Mouse (Mus musculus) monocyte, adult 5-6 weeks (primary cell): ENCODE measurements around the gene Tmbim1. TPM values are rescaled to one million over a fixed set of nuclear protein-coding genes. Genes with fewer than 3 reads are reported as not detected.

ENCODE experiments used
- ATAC-seq: fragments of 153-309, 156-312 bp; replicated peaks from 2 replicates; pipeline ENCODE4 v1.8.0; 2017; ENCODE audit warnings: mild to moderate bottlenecking; ENCODE audit not compliant: low TSS enrichment, insufficient number of reproducible peaks, severe bottlenecking, poor library complexity, low FRiP score
- total RNA-seq: library from RNA; stranded (forward); fragments of 200-1000, 200-491, 200-594 nt; gene quantifications from 3 replicates; pipeline ENCODE4 v1.2.3, GENCODE M21; 2017

Gene Tmbim1
- total RNA-seq, 1 experiment from 2014 or later = 15.8 TPM

DNA sequence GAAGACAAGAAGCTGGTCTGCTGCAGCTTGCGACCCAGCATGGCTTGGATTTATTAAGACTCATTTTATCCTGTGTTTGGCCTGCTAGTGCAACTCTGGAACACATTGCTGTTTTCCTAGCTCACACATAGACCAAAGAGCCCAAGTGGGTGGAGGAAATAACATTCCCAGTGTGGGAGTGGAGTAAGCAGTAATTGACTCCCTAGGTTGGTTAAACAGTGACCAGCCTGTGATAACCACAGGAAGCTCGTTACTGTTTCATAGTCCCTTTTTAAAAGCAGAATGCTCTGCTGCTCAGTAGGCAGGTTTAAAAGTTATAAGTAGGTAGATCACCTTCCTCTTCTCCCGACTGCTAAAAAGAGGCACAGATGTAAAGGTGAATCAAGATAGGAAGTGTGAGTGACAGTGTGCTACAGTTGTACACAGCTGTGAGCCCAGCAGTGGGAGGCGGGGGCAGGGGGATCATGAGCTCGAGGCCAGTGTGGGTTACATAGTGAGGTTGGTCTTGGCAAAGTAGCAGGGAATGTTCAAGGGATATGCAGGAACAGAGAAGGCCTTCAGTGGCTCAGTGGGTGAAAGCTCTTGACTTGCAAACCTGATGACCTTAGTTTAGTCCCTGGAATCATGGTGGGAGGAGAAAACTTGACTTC is 56.0 kb downstream of the Tmbim1 start:
- ATAC-seq = no peak

DNA sequence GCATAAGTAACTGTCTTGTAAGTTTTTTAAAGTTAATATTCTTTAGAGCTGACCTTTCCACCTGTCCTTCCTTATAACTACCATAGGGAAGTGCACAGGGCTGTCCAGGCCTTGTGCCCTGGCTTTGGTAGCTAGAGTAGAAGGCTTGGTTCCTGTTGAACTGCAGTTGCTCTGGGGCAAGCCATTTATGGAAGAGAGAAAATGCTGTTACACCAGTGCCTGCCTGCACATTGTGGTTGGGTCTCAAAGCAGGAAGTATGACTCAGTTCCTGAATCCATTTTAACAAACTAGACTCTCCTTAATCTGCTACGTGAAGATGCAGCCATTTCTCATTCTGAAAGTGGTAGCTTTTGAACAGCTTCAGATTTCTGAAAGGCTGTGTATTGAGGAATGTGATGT is 56.6 kb downstream of the Tmbim1 start:
- peak; percentile 99 for ATAC-seq

DNA sequence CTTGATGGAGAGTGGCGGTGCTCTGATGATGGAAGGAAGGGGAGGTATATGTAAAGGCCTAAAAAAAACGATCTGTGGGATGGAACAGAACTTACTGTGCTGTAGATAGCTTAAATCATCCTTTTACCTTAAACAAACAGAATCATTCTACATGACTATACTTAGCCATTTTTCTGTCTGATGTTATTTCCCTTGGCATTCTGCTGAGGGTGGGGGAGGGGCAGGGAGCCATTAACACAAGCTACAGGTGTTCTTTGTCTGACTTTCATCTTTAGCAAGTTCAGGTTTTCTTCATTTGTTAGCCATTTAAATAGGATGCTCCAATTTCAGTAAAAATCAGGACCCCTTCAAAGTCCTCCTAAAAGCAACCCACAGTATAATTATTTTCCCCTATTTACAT is 59.9 kb downstream of the Tmbim1 start:
- ATAC-seq = no peak

DNA sequence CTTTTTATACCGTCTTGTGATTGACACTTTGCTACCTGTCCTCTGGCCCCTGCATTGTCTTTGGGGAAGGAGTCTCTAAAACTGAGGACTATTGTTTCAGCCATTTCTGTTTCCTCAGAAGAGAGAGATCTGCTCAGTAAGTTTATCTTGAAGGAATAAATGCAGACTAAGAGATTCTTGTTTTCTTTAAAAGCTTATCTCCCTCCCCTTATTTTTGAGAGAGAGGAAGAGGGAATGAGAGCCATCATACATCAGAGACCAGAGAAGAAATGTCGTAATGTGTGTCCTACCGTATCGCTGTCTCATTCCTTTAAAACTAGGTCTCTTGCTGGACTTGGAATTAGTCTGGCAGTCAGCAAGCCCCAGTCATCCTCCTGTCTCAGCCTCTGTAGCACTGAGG is 64.6 kb downstream of the Tmbim1 start:
- ATAC-seq = no peak

DNA sequence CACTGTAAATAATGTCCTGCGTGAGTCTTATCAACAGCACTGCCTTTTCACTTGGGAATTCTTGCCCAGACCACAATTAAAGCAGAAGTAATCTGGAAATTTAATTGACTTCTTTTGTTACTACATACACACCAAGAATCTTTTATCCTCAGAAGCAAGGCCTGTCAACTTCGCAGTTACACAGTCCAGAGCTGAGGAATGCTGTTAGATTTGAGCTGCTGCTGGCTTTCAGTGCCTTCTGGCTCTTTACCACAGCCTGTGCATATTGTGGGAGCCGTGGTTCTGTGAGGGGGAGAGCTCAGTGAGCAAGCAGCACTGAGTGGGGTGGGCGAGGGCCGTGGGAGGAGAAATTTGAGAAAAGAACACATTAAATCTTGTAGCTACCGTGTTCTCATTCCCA is 65.1 kb downstream of the Tmbim1 start:
- ATAC-seq = no peak

DNA sequence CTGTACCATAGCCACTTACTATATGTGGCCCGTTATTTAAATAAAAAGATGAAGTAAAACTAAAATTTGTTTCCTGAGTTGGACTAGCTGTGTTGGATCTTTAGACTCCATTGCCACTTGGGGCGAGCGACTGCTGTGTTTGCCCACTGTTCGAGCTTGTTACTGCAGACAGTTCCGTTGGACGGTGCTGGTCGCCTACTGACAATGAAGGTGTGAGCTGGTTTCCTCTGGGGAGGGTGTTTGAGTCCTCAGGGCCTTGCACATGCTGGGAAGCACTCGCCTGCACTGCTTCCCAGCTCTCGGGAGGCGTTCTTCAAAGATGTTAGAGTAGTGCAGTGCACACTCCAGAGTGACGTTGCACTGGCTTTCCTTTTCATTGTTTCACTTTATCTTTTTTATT is 65.8 kb downstream of the Tmbim1 start:
- no peak for ATAC-seq

DNA sequence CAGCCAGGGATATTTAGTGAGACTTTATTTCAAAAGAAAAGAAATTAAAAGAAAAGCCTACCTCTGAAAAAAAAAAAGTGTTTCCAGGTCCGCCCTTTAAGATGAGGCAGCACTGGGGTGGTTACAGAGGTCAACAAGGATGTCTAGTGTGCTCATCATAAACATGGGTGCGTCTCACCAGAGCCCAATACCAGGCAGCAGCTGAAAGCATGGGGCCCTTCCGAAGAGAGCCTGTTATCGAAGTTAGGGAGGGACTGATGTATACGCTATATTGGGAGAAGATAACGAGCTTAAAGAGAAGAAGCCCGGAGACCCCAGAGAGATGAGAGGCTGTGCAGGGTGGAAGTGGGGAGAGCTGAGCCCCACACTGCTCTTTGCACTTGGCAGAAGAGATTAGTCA is 66.3 kb downstream of the Tmbim1 start:
- peak; percentile 25; the same call in 1 of the 2 replicates for ATAC-seq

Other genes with a start within 250 kb of the Tmbim1 start
- 1.9 to 2.9 TPM (median 2.0 TPM) in 3 replicates for gene Tns1, start 181.2 kb downstream of the Tmbim1 start, total RNA-seq
- gene Rufy4, start 180.1 kb downstream of the Tmbim1 start, total RNA-seq = 2.6 TPM in 1 of 3 replicates, not detected in the others
- gene Cxcr2, start 151.6 kb downstream of the Tmbim1 start, total RNA-seq = 3.5 to 10.4 TPM (median 7.4 TPM) in 3 replicates
- gene Cxcr1, start 111.0 kb downstream of the Tmbim1 start, total RNA-seq = not detected in 3 replicates
- 755 to 1,060 TPM (median 1,019 TPM) in 3 replicates for gene Arpc2, start 69.5 kb downstream of the Tmbim1 start, total RNA-seq
- gene Gpbar1, start 27.1 kb downstream of the Tmbim1 start, total RNA-seq = not detected in 3 replicates
- gene Aamp, start 20.9 kb downstream of the Tmbim1 start, total RNA-seq = 105 to 159 TPM (median 131 TPM) in 3 replicates
- 14.7 to 18.6 TPM (median 17.1 TPM) in 3 replicates for gene Pnkd, start 20.7 kb downstream of the Tmbim1 start, total RNA-seq
- 0.29 to 3.3 TPM (median 0.96 TPM) in 3 replicates for gene Catip, start 56.5 kb upstream of the Tmbim1 start, total RNA-seq
- 180 to 306 TPM (median 249 TPM) in 3 replicates for gene Slc11a1, start 69.6 kb upstream of the Tmbim1 start, total RNA-seq
- gene Ctdsp1, start 85.9 kb upstream of the Tmbim1 start, total RNA-seq = 31.8 to 64.2 TPM (median 34.4 TPM) in 3 replicates
- 0.87 to 1.9 TPM in 2 of 3 replicates, not detected in the other for gene Vil1, start 103.8 kb upstream of the Tmbim1 start, total RNA-seq
- 7.8 to 24.2 TPM (median 13.9 TPM) in 3 replicates for gene Cnot9, start 200.4 kb upstream of the Tmbim1 start, total RNA-seq
- gene Plcd4, start 237.3 kb upstream of the Tmbim1 start, total RNA-seq = 0.19 to 0.97 TPM in 2 of 3 replicates, not detected in the other
- 19.4 to 49.5 TPM (median 24.4 TPM) in 3 replicates for gene Usp37, start 238.7 kb upstream of the Tmbim1 start, total RNA-seq